Mouse (Mus musculus) lung, postnatal 4 days (tissue): ENCODE measurements around the gene Srsf3.
"Not testable (repeated sequence)": the region's sequence is repeated elsewhere in the genome, so short reads cannot be mapped to it uniquely, and the experiment has no call there.

ENCODE experiments used
- DNase-seq, 2 experiments: peaks; one replicate each; pipeline ENCODE4 v3.0.0; 2021

Gene Srsf3

GRCm38 (mm10) chr17:29065971-29066370 is 33.5 kb downstream of the Srsf3 start:
- no peak for DNase-seq

- not testable (repeated sequence) for DNase-seq
Measured at GRCm38 (mm10) chr17:29067416-29067815, 35.0 kb downstream of the Srsf3 start.

GRCm38 (mm10) chr17:29067847-29068246 is 35.4 kb downstream of the Srsf3 start:
- no peak for DNase-seq

GRCm38 (mm10) chr17:29069063-29069462 is 36.6 kb downstream of the Srsf3 start:
- peak in 1 of 2 experiments; percentile 50 for DNase-seq

- no peak for DNase-seq
Measured at GRCm38 (mm10) chr17:29071820-29072219, 39.4 kb downstream of the Srsf3 start.

- DNase-seq: no peak
Measured at GRCm38 (mm10) chr17:29072701-29073307, 40.4 kb downstream of the Srsf3 start.

GRCm38 (mm10) chr17:29073313-29073712 is 40.9 kb downstream of the Srsf3 start:
- no peak for DNase-seq

- no peak for DNase-seq
Measured at GRCm38 (mm10) chr17:29074085-29074484, 41.7 kb downstream of the Srsf3 start.

- no peak for DNase-seq
Measured at GRCm38 (mm10) chr17:29076235-29076634, 43.8 kb downstream of the Srsf3 start.

- peak; percentile 68 to 71 for DNase-seq
Measured at GRCm38 (mm10) chr17:29077786-29078509, 45.5 kb downstream of the Srsf3 start.

GRCm38 (mm10) chr17:29078519-29079383 is 46.3 kb downstream of the Srsf3 start:
- peak; percentile 68 to 80 for DNase-seq

- DNase-seq: no peak
Measured at GRCm38 (mm10) chr17:29080758-29081617, 48.6 kb downstream of the Srsf3 start.

GRCm38 (mm10) chr17:29081618-29082381 is 49.4 kb downstream of the Srsf3 start:
- peak in 1 of 2 experiments; percentile 27 for DNase-seq

GRCm38 (mm10) chr17:29083586-29083985 is 51.2 kb downstream of the Srsf3 start:
- no peak for DNase-seq

GRCm38 (mm10) chr17:29084656-29085055 is 52.2 kb downstream of the Srsf3 start:
- no peak for DNase-seq

GRCm38 (mm10) chr17:29085266-29085665 is 52.8 kb downstream of the Srsf3 start:
- DNase-seq: peak in 1 of 2 experiments; percentile 17

- peak in 1 of 2 experiments; percentile 8 for DNase-seq
Measured at GRCm38 (mm10) chr17:29086916-29087315, 54.5 kb downstream of the Srsf3 start.

- DNase-seq: no peak
Measured at GRCm38 (mm10) chr17:29090776-29091175, 58.3 kb downstream of the Srsf3 start, which contains the start of gene Cdkn1a. Gene Cdkn1a (plus strand): TSS chr17:29090976.

GRCm38 (mm10) chr17:29091348-29091944 is 59.0 kb downstream of the Srsf3 start:
- DNase-seq: no peak

GRCm38 (mm10) chr17:29092497-29092896 is 60.1 kb downstream of the Srsf3 start:
- DNase-seq: no peak
